8 mouse cellular contexts compared by ENCODE assay signal in the genomic region with DNA sequence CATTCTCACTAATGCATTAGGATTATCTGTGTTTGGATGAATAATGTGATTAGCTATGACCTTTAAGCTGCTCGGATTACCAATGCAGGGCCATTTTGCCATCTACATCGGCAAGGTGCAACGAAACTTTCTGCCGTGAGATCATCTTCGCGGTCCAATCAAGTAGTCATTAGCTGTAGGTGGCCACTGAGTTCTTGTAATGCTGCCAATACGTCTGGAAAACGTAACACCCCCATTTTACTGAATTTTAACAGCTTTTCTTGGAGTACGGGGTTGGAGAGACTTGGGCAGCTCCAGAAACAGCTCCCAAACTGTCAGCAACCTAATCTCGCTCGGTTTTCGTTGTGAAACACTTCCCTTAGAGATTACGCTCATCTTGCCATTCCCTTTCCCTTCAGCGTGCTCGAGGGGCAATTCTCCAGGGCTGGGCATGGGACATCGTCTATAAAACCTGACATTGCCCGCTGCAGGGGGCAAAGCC. TPM values are rescaled to one million over a fixed set of nuclear protein-coding genes. Genes with fewer than 3 reads are reported as not detected.
DNase-seq lines count a peak whose midpoint lies in the region; ATAC-seq and TF ChIP-seq lines count a peak whose summit lies in the region.

No protein-coding gene starts in this region.

- 2% methylated on average over 17 of the region's 17 CpGs for WGBS in heart, embryonic 14.5 days
- WGBS in liver, embryonic 16.5 days (ENCODE audit: insufficient replicate concordance) = under 1% methylated on average over 17 of the region's 17 CpGs
- under 1% methylated on average over 17 of the region's 17 CpGs for WGBS in stomach, postnatal 0 days

- peak overlapping the region; percentile 84 for H3K27ac ChIP-seq in bone marrow macrophage, adult 2 months (ENCODE audit: insufficient read depth, low read depth, low read length)
- peak overlapping the region; percentile 99 to 100 for H3K27ac ChIP-seq in heart, embryonic 14.5 days (replicated peaks in 1 of 2; ENCODE audit: control insufficient read depth in 1 of 2, insufficient read depth in 1 of 2, low read depth in 2 of 2, low read length in 2 of 2)
- H3K27ac ChIP-seq in liver, embryonic 16.5 days (ENCODE audit: low read length) = peak overlapping the region; percentile 98
- peak overlapping the region; percentile 99 for H3K27ac ChIP-seq in stomach, postnatal 0 days (replicated peaks)

- H3K4me2 ChIP-seq in heart, embryonic 14.5 days (ENCODE audit: low read length) = peak overlapping the region; percentile 91
- peak overlapping the region; percentile 86 for H3K4me2 ChIP-seq in liver, embryonic 16.5 days (ENCODE audit: low read depth, low read length)
- peak overlapping the region; percentile 82 for H3K4me2 ChIP-seq in stomach, postnatal 0 days (replicated peaks; ENCODE audit: low read depth)

- TF ChIP-seq POLR2A in bone marrow macrophage, adult 2 months (IDR thresholded peaks at IDR 0.05; ENCODE audit: borderline replicate concordance, low read depth, low read length) = no peak

- TF ChIP-seq CTCF in bone marrow macrophage, adult 2 months (IDR thresholded peaks at IDR 0.05; ENCODE audit: low read depth, low read length) = no peak
- no peak for TF ChIP-seq CTCF in stomach, postnatal 0 days (IDR thresholded peaks at IDR 0.05; ENCODE audit: low read depth)

- H3K9me3 ChIP-seq in heart, embryonic 14.5 days (ENCODE audit: control insufficient read depth, low read length) = no peaks in the 10 kb centered on the region
- H3K9me3 ChIP-seq in liver, embryonic 16.5 days (replicated peaks; ENCODE audit: control insufficient read depth, low read length) = no peaks in the 10 kb centered on the region
- no peaks in the 10 kb centered on the region for H3K9me3 ChIP-seq in stomach, postnatal 0 days (ENCODE audit: control insufficient read depth, low read length)

- peak; percentile 40 for DNase-seq in left cerebral cortex, postnatal 25 days (ENCODE audit: low spot score in 2 of 2)
- DNase-seq in left cerebral cortex, adult 9 months (ENCODE audit: low spot score in 2 of 2) = no peak
- DNase-seq in stomach, postnatal 0 days (ENCODE audit: low spot score) = no peak
- no peak for DNase-seq in gastrocnemius, postnatal 4 days (ENCODE audit: low spot score in 2 of 2)
- DNase-seq in layer of hippocampus, postnatal 14 days (ENCODE audit: low spot score in 2 of 2) = no peak

- H3K27me3 ChIP-seq in heart, embryonic 14.5 days (ENCODE audit: control insufficient read depth, insufficient read depth, low read length) = no peaks in the 10 kb centered on the region
- peaks cover 5% of the 10 kb centered on the region for H3K27me3 ChIP-seq in liver, embryonic 16.5 days (ENCODE audit: control insufficient read depth, insufficient read depth, low read depth, low read length)
- no peaks in the 10 kb centered on the region for H3K27me3 ChIP-seq in stomach, postnatal 0 days (ENCODE audit: control insufficient read depth, insufficient read depth, low read length)

- peak overlapping the region; percentile 82 for H3K4me3 ChIP-seq in bone marrow macrophage, adult 2 months (ENCODE audit: insufficient read depth, low read length)
- peak overlapping the region; percentile 71 to 72 for H3K4me3 ChIP-seq in heart, embryonic 14.5 days (ENCODE audit: control insufficient read depth in 1 of 2, insufficient read depth in 1 of 2, low read depth in 1 of 2, low read length in 2 of 2)
- H3K4me3 ChIP-seq in liver, embryonic 16.5 days (ENCODE audit: low read depth, low read length) = peak overlapping the region; percentile 86
- H3K4me3 ChIP-seq in stomach, postnatal 0 days (ENCODE audit: low read depth, low read length) = peak overlapping the region; percentile 69

- TF ChIP-seq EP300 in stomach, postnatal 0 days (optimal IDR thresholded peaks at IDR 0.05) = no peak

- intact Hi-C loops in left cerebral cortex, postnatal 25 days (cut with DNase I) = loop anchor here (2.0 to 10.0 kb wide), 3 partner anchors 28 to 242 kb away; no protein-coding TSS in a partner anchor

- no peaks in the 10 kb centered on the region for H3K36me3 ChIP-seq in heart, embryonic 14.5 days (ENCODE audit: control insufficient read depth, insufficient read depth, low read length)
- no peaks in the 10 kb centered on the region for H3K36me3 ChIP-seq in liver, embryonic 16.5 days (ENCODE audit: control insufficient read depth, insufficient read depth)
- no peaks in the 10 kb centered on the region for H3K36me3 ChIP-seq in stomach, postnatal 0 days (ENCODE audit: control insufficient read depth, insufficient read depth, low read length)

- no peak for ATAC-seq in heart, embryonic 14.5 days (ENCODE audit: insufficient number of reproducible peaks, insufficient read depth, low FRiP score, low read depth)
- no peak for ATAC-seq in liver, embryonic 16.5 days (ENCODE audit: low read depth)
- ATAC-seq in stomach, postnatal 0 days (ENCODE audit: low FRiP score, low TSS enrichment) = no peak

- peaks cover 6% of the 10 kb centered on the region for H3K4me1 ChIP-seq in bone marrow macrophage, adult 2 months (ENCODE audit: control insufficient read depth, insufficient read depth, low read length)
- H3K4me1 ChIP-seq in heart, embryonic 14.5 days (ENCODE audit: control insufficient read depth in 2 of 2, insufficient read depth in 2 of 2, low read length in 2 of 2) = peaks cover 17 to 43% of the 10 kb centered on the region in 2 experiments
- peaks cover 23% of the 10 kb centered on the region for H3K4me1 ChIP-seq in liver, embryonic 16.5 days (ENCODE audit: control insufficient read depth, low read depth, low read length)
- 0 out of 2 replicates have a peak, but pooled peaks cover 5% of the 10 kb centered on the region for H3K4me1 ChIP-seq in stomach, postnatal 0 days (replicated peaks; ENCODE audit: control insufficient read depth, insufficient read depth)

- peak overlapping the region; percentile 95 for H3K9ac ChIP-seq in heart, embryonic 14.5 days (ENCODE audit: low read length)
- H3K9ac ChIP-seq in liver, embryonic 16.5 days (ENCODE audit: low read depth, low read length) = peak overlapping the region; percentile 82
- H3K9ac ChIP-seq in stomach, postnatal 0 days (ENCODE audit: low read length) = peak overlapping the region; percentile 85

RNA-seq across cellular contexts. Expression of a gene that starts 0.5 kb away (rescaled TPM):
- 10 to 100 TPM; 79.9 to 87.8 TPM for total RNA-seq in left cerebral cortex, postnatal 25 days (2021)
- polyA plus RNA-seq in bone marrow macrophage, adult 2 months (2012; ENCODE audit: insufficient read depth, insufficient read length, missing spikeins) = 21.3 and 23.0 TPM in 2 replicates
- 26.6 and 27.1 TPM in 2 replicates for polyA plus RNA-seq in heart, embryonic 14.5 days (2014; fragmentation: Nextera tagmentation; extraction: Ambion mirVana)
- 7.8 and 7.9 TPM in 2 replicates for polyA plus RNA-seq in liver, embryonic 16.5 days (2015; fragmentation: Nextera tagmentation; extraction: Ambion mirVana)
- polyA plus RNA-seq in stomach, postnatal 0 days (2015; fragmentation: Nextera tagmentation; extraction: Ambion mirVana) = 10.1 and 10.8 TPM in 2 replicates
- 10 to 100 TPM; 21.5 to 31.1 TPM for total RNA-seq in gastrocnemius, postnatal 4 days (2021)
- total RNA-seq in layer of hippocampus, postnatal 14 days (2021) = 10 to 100 TPM; 60.4 to 63.6 TPM

RNA-seq across cellular contexts. Expression of a gene that starts 43.9 kb away (rescaled TPM):
- 10 to 100 TPM; 51.9 to 54.0 TPM for total RNA-seq in left cerebral cortex, postnatal 25 days (2021)
- not detected in 2 replicates for polyA plus RNA-seq in bone marrow macrophage, adult 2 months (2012; ENCODE audit: insufficient read depth, insufficient read length, missing spikeins)
- 0.09 TPM in 2 replicates for polyA plus RNA-seq in heart, embryonic 14.5 days (2014; fragmentation: Nextera tagmentation; extraction: Ambion mirVana)
- polyA plus RNA-seq in liver, embryonic 16.5 days (2015; fragmentation: Nextera tagmentation; extraction: Ambion mirVana) = not detected in 2 replicates
- polyA plus RNA-seq in stomach, postnatal 0 days (2015; fragmentation: Nextera tagmentation; extraction: Ambion mirVana) = 0.53 and 0.58 TPM in 2 replicates
- total RNA-seq in gastrocnemius, postnatal 4 days (2021) = not detected
- 10 to 100 TPM in 1 of 2 experiments, 1 to 10 TPM in 1; 9.3 to 22.9 TPM for total RNA-seq in layer of hippocampus, postnatal 14 days (2021)

Comparison
In these comparisons a context has a peak if more than half of its experiments do, and no peak if none do; other contexts are left out.
1. DNase-seq: peak in left cerebral cortex, postnatal 25 days (2 of 2); none in left cerebral cortex, adult 9 months (0 of 2), stomach, postnatal 0 days (single experiment), gastrocnemius, postnatal 4 days (0 of 2) and layer of hippocampus, postnatal 14 days (0 of 2).
2. Peak in every context shown above with its lines, with median percentiles within 50 percentile points of each other: H3K27ac ChIP-seq, H3K4me3 ChIP-seq, H3K4me2 ChIP-seq and H3K9ac ChIP-seq.